Mouse (Mus musculus) layer of hippocampus, postnatal 14 days (tissue): ENCODE results near the gene Evi5. TPM values are rescaled to one million over a fixed set of nuclear protein-coding genes. Genes with fewer than 3 reads are reported as not detected.

ENCODE experiments used
- DNase-seq, 2 experiments: peaks; one replicate each; pipeline ENCODE4 v3.0.0; 2021 to 2022; ENCODE audit warnings: low spot score in 2 of 2, mixed read lengths in 1 of 2
- total RNA-seq, 2 experiments: library from RNA; stranded (reverse); gene quantifications; 2 replicates each; pipeline ENCODE4 v1.2.3; 2021

Gene Evi5
- total RNA-seq, 2 experiments from 2014 or later, result 66.6 to 68.9 TPM

DNA sequence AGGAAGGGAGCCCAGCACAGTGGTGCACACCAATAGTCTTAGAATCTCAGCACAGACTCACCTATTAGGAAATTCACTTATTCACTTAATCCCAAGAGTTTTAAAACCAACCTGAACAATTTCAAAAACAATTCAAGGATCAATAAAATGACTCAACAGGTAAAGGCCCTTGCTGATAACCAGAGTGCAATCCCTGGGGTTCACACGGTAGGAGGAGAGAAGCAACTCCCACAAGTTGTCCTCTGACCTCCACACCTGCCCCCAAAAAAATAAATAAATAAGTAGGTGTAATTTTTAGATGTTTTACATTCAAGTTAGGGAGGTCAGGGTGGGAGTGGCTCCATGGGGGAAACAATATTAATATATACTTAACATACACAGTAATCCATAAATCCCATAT is 52.4 kb downstream of the Evi5 start:
- no peak for DNase-seq

- no peak for DNase-seq
Measured at GRCm38 (mm10) chr5:107814651-107815050, 60.3 kb downstream of the Evi5 start.

- DNase-seq, result no peak
Measured at GRCm38 (mm10) chr5:107807496-107807895, 67.4 kb downstream of the Evi5 start.

- DNase-seq, result no peak
Measured at GRCm38 (mm10) chr5:107802621-107803020, 72.3 kb downstream of the Evi5 start.

GRCm38 (mm10) chr5:107801234-107801633 is 73.7 kb downstream of the Evi5 start:
- no peak for DNase-seq

DNA sequence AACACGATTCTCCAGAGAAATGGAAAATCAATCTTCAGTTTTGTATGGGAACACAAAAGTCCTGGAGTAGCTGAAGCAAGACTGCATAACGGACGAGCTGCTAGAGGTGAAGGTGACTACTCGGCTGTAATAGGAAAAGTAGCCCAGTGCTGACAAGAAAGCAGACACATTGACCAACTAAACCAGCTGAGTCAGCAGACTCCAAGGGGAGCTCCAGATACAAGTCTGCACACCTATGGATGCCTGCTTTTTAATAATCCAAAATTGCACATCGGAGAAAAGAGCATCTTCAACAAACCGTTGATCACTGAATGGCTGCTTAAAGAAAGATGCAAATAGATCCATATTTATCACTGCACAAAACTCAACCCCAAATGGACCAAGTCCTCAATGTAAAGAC is 76.6 kb downstream of the Evi5 start:
- DNase-seq, result no peak

DNA sequence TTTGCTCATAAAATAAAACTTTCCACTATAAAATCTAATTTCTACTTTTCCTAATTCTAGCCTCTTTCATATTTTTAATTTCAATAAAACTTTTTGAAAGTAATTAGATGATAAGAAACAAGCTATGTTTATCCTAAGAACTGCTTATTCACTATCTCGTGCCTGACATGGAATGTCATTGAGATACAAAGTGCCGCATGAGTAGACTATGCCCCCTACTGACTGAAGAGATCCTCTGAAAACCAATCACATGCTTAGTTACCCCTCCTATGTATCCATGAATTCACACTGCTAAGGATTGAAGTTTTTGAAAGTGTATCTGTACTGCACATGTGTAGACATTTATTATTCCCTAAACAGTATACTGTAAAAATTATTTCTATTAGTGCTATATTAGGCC is 81.0 kb downstream of the Evi5 start:
- no peak for DNase-seq

DNA sequence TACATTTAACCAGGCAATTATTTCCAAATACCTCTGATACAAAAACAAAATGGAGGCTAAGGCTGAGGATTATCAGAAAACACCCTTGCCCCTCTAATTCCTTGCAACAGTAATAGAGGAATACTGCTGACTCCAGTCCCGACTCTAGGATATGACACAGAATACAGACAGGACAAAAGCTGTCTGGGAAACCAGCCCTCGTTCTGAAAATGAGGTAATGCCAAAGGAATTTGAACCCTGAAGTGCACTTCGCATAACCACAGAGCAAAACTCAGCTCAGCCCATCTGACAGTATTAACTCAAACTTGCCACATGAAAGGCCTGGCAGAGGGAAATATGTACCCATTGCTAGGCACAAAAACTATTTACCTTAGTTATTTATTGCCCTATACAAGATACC is 81.6 kb downstream of the Evi5 start:
- no peak for DNase-seq

DNA sequence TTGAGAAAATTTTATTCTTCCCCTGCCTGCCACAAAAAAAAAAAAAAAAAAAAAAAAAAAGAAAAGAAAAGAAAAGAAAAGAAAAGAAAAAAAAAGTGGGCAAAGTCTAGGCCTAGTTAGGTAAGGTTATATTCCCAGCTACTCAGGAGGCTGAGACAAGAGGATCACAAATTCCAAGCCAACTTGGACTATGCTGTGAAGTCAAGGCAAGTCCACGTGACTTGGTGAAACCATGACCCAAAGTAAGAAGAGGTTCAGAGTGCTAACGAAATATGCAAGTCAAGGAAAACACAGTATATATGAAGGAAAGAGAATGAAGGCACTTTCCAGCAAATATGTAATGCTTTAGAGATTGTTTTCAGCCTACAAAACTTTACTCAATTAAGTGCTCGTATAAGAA is 82.4 kb downstream of the Evi5 start:
- DNase-seq, result no peak

- DNase-seq, result no peak
Measured at GRCm38 (mm10) chr5:107791966-107792365, 82.9 kb downstream of the Evi5 start.

DNA sequence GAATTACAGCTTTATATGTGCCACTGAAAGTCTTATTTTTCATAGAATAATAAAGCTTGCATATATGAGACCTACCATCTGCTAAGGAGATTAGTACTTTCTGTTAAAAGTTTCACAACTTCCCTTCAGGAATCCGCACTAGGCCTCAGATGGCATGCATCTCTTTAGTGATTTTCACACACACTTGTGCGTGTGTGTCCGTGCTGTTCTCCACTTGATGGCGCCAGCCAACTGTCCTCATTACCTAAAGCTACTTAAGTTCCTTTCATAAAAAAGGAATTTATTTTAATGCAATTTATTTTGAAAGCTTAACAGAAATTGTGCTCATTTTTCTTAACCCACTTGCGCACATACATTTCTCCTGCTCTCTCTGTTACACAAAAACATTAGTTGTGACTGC is 85.4 kb downstream of the Evi5 start:
- no peak for DNase-seq

DNA sequence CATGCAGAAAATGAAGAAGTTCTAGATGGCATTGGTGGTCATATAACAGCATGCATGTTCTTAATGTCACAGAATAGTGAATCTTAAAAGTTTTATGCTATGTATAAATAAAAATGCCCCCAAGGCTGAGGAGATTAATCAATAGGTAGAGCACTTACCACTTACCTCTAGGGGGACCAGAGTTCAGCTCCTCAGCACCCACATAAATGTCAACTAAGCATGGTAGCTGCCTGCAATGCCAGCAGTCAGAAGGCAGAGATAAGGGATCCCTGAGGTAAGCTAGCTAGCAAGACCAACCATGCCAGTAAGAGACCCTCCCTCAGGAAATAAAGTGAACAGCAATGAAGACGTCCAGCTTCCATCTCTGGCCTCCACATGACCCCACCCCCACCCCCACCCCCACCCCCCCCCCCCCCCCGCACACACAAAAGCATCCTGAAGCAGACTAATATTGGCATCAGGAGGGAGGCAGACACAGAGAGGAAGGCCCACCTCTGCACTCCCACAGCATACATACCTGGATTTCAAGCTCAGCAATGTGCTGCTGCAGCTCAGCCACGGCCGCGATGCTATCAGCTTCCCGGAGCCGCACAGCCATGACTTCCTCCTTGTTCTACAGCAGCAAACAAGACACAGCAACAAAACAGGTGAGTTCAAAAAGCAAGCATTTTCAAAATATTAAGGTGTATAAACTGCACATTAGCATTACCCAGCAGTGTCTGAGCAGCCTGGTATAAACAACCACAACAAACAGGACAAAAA is 87.0 kb downstream of the Evi5 start:
- DNase-seq, result no peak

- DNase-seq, result no peak
Measured at GRCm38 (mm10) chr5:107782360-107782759, 92.5 kb downstream of the Evi5 start.

- no peak for DNase-seq
Measured at GRCm38 (mm10) chr5:107778763-107779162, 96.1 kb downstream of the Evi5 start.

DNA sequence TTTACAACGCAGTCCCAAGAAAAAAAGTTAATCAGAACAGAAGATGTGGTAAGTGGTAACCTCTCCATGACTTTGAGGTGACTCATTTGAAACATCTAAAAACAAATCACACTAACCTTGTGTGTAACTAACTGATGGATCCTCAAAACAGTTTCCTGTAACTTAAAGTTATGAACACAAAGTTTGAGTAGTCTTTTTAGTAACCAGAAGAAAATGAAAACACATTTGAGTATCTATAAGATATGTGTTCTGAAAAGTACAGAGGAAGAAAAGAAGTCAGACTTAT is 97.4 kb downstream of the Evi5 start:
- no peak for DNase-seq

- no peak for DNase-seq
Measured at GRCm38 (mm10) chr5:107776777-107777544, 97.9 kb downstream of the Evi5 start.

DNA sequence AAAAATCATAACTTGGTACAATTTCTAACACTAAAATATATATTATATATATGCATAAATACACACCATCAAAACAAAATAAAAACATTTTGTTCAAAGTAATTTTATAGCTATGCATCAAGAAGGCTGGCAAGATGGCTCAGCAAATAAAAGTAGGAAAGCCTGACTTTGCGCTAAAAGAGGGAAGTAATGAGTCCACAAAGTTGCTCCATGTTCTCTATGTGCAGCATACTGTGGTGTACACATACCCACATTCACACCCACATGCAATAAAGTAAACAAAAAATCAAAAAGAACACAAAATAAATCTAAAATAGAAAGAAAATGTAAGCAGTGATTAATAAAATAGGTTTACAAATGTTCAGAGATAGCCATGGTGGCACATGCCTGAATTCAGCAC is 99.0 kb downstream of the Evi5 start:
- no peak for DNase-seq

- DNase-seq, result no peak
Measured at GRCm38 (mm10) chr5:107772049-107772448, 102.9 kb downstream of the Evi5 start.

GRCm38 (mm10) chr5:107768224-107768623 is 106.7 kb downstream of the Evi5 start:
- DNase-seq, result no peak

- no peak for DNase-seq
Measured at GRCm38 (mm10) chr5:107765946-107766345, 109.0 kb downstream of the Evi5 start.

DNA sequence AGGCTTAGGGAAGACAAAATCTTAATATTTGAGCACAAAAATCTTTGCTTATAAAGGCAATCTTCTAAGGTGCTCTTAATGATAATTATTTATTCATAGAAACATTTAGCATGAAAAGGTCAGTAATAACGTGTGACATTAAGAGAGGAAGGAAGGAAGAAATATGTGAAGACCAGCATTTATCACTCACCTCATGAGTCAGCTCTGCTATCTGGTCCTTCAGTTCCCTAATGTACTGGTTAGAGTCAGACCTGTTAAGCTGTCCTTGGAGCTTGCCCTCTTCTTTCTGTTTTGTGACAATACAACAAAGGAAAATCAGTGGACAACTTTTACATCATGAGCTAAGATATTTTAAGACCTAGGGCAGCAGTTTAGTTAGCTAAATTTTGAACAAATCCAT is 110.4 kb downstream of the Evi5 start:
- no peak for DNase-seq

- DNase-seq, result no peak
Measured at GRCm38 (mm10) chr5:107763674-107764073, 111.2 kb downstream of the Evi5 start.

DNA sequence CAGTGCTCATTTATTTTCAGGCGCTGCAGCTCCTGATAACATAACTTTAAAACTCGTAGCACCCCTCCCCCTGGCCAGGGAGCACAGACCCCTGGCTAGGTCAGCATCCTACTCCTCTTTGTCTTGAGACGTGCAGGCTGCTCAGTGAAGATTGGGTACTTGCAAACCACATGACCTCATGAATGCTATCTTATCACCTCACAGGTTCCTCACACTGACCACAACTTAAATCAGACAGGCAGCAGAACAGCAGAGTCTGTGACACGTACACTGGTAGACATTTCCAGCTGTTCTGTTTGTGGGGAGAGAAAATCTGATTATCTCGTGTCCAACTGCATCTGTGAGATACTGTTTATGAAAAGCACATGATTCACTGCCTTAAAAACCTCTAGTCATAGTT is 115.8 kb downstream of the Evi5 start:
- DNase-seq, result no peak
